Mouse (Mus musculus) right cerebral cortex, postnatal 25 days (tissue): ENCODE data around the gene Rep15.
A peak's percentile ranks its signal among the peaks of the same experiment; 100 is the strongest.

ENCODE experiments used
- DNase-seq: peaks from one replicate; pipeline ENCODE4 v3.0.0; 2022

Rep15 gene

GRCm38 (mm10) chr6:147030096-147030885 lies 2.1 kb upstream of the Rep15 start:
- no peak for DNase-seq

- peak; percentile 89 for DNase-seq
Measured at GRCm38 (mm10) chr6:147042291-147043290, 10.2 kb downstream of the Rep15 start, which contains the start of gene Mrps35. Mrps35 (plus strand) TSS chr6:147042764.

DNA sequence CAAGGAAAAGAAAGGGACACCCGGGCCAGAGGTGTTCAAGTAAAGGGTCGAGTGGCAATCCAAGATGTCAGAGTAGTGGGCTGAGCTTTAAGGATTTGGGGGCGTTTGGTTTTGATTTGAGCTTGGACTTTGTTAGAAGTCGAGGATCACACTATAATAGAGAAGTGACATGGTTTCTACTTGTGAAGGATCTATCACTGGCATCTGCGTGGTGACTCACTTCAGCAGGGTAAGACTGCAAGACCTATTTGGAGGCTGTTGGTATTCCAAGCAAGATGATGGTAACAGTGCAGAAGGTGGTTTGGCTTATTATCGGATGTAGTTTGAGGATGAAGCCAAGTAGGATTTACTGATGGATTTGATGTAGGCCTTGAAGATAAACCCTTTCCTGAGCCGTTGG lies 11.2 kb downstream of the Rep15 start:
- DNase-seq = no peak

GRCm38 (mm10) chr6:147049239-147049805 lies 16.9 kb downstream of the Rep15 start:
- DNase-seq = no peak

GRCm38 (mm10) chr6:147051666-147052065 lies 19.3 kb downstream of the Rep15 start:
- no peak for DNase-seq

GRCm38 (mm10) chr6:147052440-147052839 lies 20.1 kb downstream of the Rep15 start:
- DNase-seq = no peak

GRCm38 (mm10) chr6:147053785-147054646 lies 21.6 kb downstream of the Rep15 start:
- no peak for DNase-seq

- no peak for DNase-seq
Measured at GRCm38 (mm10) chr6:147055374-147055977, 23.1 kb downstream of the Rep15 start.

DNA sequence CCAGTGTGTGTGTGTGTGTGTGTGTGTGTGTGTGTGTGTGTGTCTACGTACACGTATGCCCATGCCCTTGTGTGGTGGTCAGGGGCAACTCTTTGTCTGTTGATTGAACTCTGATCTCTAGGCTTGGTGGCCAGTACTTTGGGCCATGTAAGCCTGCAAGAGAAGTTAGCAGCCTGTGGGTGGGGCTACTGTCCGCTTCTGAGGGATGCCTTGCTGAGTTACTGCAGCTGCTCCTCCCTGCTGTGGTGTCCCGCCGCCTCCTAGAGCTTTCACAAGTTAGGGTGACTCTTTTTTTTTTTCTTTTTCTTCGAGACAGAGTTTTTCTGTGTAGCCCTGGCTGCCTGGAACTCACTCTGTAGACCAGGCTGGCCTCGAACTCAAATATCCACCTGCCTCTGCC lies 26.9 kb downstream of the Rep15 start:
- DNase-seq = no peak

GRCm38 (mm10) chr6:147061630-147062029 lies 29.2 kb downstream of the Rep15 start:
- no peak for DNase-seq

- DNase-seq = no peak
Measured at GRCm38 (mm10) chr6:147062034-147062433, 29.6 kb downstream of the Rep15 start.

GRCm38 (mm10) chr6:147062694-147063093 lies 30.3 kb downstream of the Rep15 start:
- no peak for DNase-seq

- DNase-seq = no peak
Measured at GRCm38 (mm10) chr6:147064226-147064943, 32.0 kb downstream of the Rep15 start.

DNA sequence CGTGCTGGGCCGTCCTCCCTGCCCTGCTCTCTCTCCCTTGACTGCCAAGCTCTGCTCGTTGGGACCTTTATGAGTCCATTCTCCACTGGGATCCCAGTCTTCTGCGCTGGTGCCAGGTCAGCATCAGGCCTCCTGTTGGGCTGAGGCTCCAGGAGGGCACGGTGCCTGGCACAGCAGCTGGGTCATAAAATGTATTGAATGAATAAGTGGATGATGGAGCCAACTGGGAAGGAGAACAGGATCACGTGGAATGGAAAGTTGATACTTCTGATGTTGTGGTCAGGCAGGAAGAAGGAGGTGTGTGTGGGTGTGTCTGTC lies 32.5 kb downstream of the Rep15 start:
- DNase-seq = no peak

DNA sequence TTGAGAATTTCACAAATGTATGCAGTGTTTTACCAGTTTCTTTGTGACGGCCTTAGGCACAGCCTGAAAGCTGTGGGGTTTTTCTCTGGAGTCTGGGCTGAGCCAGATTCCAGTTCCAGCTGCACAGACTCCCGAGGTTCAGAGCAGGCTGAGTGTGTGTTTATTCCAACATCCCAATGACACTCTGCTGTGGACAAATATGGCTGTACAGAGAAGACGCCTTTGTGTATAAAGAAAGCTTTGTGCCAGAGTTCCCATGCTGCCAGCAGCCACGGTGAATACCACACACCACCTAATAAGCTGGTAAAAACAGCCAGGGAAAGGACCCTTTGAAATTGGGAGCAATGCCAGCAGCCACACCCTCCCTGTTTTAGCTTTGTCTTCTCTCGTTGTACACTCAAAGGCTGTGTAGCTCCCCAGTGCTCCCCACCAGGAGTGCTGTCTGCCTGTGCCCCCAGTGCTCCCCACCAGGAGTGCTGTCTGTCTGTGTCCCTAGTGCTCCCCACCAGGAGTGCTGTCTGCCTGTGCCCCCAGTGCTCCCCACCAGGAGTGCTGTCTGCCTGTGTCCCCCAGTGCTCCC lies 43.5 kb downstream of the Rep15 start:
- DNase-seq = no peak

DNA sequence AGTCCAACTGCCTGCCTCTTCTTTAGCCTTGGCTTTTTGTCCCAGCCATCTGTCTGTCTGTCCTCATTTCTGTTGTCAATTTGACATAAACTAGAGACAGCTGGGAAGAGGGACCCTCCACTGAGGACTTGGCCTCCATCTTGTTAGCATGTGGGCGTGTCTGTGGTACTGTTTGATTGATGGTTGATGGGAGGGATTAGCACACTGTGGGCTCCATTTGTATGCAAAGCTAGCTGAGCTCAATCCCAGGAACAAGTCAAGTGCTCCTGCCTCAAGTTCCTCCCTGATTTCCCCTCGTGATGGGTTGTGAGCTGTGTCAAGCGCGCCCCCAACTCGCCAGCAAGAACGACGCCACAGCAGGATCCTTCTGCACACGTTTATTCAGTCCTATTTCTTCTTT lies 44.5 kb downstream of the Rep15 start:
- DNase-seq = no peak

- no peak for DNase-seq
Measured at GRCm38 (mm10) chr6:147079919-147080318, 47.5 kb downstream of the Rep15 start.
